Mouse (Mus musculus): ENCODE measurements around the gene Slc3a2.

DNA sequence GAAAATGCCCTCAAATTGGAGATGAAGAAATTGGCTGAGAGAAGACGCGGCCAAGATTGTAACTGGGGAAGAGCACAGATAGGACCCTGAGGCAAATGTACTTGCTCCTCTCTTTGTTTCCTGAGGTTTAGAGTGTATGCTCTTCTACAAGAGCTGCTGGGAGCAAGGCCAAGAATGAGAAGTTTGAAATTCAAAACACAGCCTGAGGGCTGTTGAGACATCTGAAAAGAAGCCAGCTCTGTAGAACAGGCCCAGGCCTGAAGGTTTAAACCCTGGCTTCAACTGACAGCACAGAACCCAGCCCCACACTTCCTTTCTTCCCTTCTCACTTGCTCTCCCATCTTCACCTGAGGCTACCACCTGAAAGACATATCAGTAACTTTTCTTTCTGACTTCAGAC, 13.1 kb downstream of the Slc3a2 start:
- no peak for TF ChIP-seq POLR2A (IDR thresholded peaks at IDR 0.05; ENCODE audit: extremely low read depth, insufficient read depth, low read length)
- TF ChIP-seq CTCF (IDR thresholded peaks at IDR 0.05; ENCODE audit: extremely low read depth, insufficient read depth, low read length): no peak
